Mouse (Mus musculus): ENCODE measurements around the gene Zfp979. TPM values are rescaled to one million over a fixed set of nuclear protein-coding genes. Genes with fewer than 3 reads are reported as not detected.

Gene Zfp979
- total and polyA plus RNA-seq, 2 experiments from 2014 or later = 1.5 to 2.8 TPM

GRCm38 (mm10) chr4:147565426-147566220, 76.7 kb downstream of the Zfp979 start:
- ATAC-seq (no peak), DNase-seq (ENCODE audit: low spot score) (no peak)
- no peak overlapping the region for H3K4me2 ChIP-seq (ENCODE audit: low read depth, low read length)
- no peak for TF ChIP-seq CTCF (IDR thresholded peaks at IDR 0.05; ENCODE audit: low read depth)
- no peaks in the 10 kb centered on the region for H3K27me3 ChIP-seq (ENCODE audit: insufficient read depth, low read length)
- no peak overlapping the region for H3K4me3 ChIP-seq (ENCODE audit: low read length)
- H3K36me3 ChIP-seq (ENCODE audit: insufficient read depth, low read length) = no peaks in the 10 kb centered on the region
- 73% methylated on average over 6 of the region's 6 CpGs for WGBS
- no peak overlapping the region for H3K27ac ChIP-seq
- peaks cover 16% of the 10 kb centered on the region; the same call in 1 of the 2 replicates for H3K9me3 ChIP-seq (ENCODE audit: low read length)
- H3K9ac ChIP-seq (replicated peaks; ENCODE audit: low read length) = no peak overlapping the region
- no peaks in the 10 kb centered on the region for H3K4me1 ChIP-seq (ENCODE audit: insufficient read depth, low read length)

Other genes starting within 250 kb of the Zfp979 start
- 1.2 and 3.3 TPM in 2 replicates for gene Zfp982, start 150.1 kb downstream of the Zfp979 start, total RNA-seq (2014; rRNA removed)
- gene Zfp982, start 150.1 kb downstream of the Zfp979 start, polyA plus RNA-seq (2015; fragmentation: Nextera tagmentation; extraction: Ambion mirVana) = 4.1 and 4.6 TPM in 2 replicates
- 0.58 and 1.0 TPM in 2 replicates for gene Gm16503, start 102.3 kb downstream of the Zfp979 start, total RNA-seq (2014; rRNA removed)
- 0.48 and 0.68 TPM in 2 replicates for gene Gm16503, start 102.3 kb downstream of the Zfp979 start, polyA plus RNA-seq (2015; fragmentation: Nextera tagmentation; extraction: Ambion mirVana)
- not detected in 2 replicates for gene Zfp985, start 89.2 kb downstream of the Zfp979 start, total RNA-seq (2014; rRNA removed)
- 0.14 and 0.21 TPM in 2 replicates for gene Zfp985, start 89.2 kb downstream of the Zfp979 start, polyA plus RNA-seq (2015; fragmentation: Nextera tagmentation; extraction: Ambion mirVana)
- gene Zfp534, start 60.0 kb upstream of the Zfp979 start, total RNA-seq (2014; rRNA removed) = not detected in 2 replicates
- gene Zfp534, start 60.0 kb upstream of the Zfp979 start, polyA plus RNA-seq (2015; fragmentation: Nextera tagmentation; extraction: Ambion mirVana) = not detected in 2 replicates
- 1.5 and 1.9 TPM in 2 replicates for gene Zfp984, start 167.3 kb upstream of the Zfp979 start, total RNA-seq (2014; rRNA removed)
- 3.4 TPM in 2 replicates for gene Zfp984, start 167.3 kb upstream of the Zfp979 start, polyA plus RNA-seq (2015; fragmentation: Nextera tagmentation; extraction: Ambion mirVana)
- 8.1 and 8.3 TPM in 2 replicates for gene Zfp933, start 205.9 kb upstream of the Zfp979 start, total RNA-seq (2014; rRNA removed)
- 3.1 and 5.2 TPM in 2 replicates for gene Zfp933, start 205.9 kb upstream of the Zfp979 start, polyA plus RNA-seq (2015; fragmentation: Nextera tagmentation; extraction: Ambion mirVana)
- 33.5 and 34.3 TPM in 2 replicates for gene Miip, start 226.3 kb upstream of the Zfp979 start, total RNA-seq (2014; rRNA removed)
- 35.1 and 36.0 TPM in 2 replicates for gene Miip, start 226.3 kb upstream of the Zfp979 start, polyA plus RNA-seq (2015; fragmentation: Nextera tagmentation; extraction: Ambion mirVana)
- gene Fv1, start 226.5 kb upstream of the Zfp979 start, total RNA-seq (2014; rRNA removed) = 3.2 and 5.6 TPM in 2 replicates
- 3.7 and 4.3 TPM in 2 replicates for gene Fv1, start 226.5 kb upstream of the Zfp979 start, polyA plus RNA-seq (2015; fragmentation: Nextera tagmentation; extraction: Ambion mirVana)

Data from hindbrain, postnatal 0 days (tissue).